Mouse (Mus musculus): ENCODE data around the gene Tshz2. TPM values are rescaled to one million over a fixed set of nuclear protein-coding genes. Genes with fewer than 3 reads are reported as not detected.

Gene Tshz2
- total RNA-seq, 2 experiments from 2014 or later: 17.8 to 18.3 TPM

- intact Hi-C loops (cut with DNase I; ENCODE audit: low total_unique reads): no loop called here
These were observed 390.9 kb downstream of the Tshz2 start for GRCm38 (mm10) chr2:170023741-170024140.

DNA sequence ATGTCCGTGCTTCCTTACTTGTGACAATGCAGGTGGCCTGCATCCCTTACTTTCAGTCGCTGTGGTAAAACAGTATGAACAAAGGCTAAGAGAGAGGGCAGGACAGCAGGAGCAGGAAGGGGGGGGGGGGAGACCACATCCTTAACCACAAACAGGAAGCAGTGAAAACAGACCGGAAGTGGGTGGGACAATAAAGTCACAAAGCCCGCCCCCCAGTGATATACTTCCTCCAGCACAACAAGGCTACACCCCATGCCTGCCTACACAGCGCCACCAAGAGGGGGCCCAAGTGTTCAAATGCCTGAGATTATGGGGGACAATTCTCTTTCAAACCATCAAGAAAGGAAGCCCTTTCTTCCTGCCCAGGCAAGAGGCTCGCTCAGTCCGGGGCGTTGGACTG is 392.1 kb downstream of the Tshz2 start:
- intact Hi-C loops (cut with DNase I; ENCODE audit: low total_unique reads): no loop called here
- no peak for DNase-seq

More at GRCm38 (mm10) chr2:170023741-170024140, 390.9 kb downstream of the Tshz2 start:
- no peak for DNase-seq

DNA sequence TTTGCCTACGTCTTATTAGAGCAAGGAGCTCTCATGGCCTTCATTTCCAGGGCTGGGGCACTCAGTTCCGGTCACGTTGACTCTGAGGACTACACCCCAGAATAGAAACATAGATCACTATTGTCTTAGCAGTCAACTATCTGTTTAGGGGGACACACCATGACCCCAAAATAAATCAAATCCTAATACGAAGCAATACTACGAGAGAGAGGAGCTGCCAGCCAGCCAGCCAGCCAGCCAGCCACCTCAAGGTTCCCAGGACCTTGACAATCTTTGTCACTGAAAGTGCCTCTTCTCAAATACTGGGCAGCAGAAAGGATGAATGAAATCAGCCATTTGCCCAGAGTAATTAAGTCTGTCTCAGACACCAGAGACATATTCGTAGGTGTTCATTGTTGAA is 393.1 kb downstream of the Tshz2 start:
- no peak for DNase-seq
- intact Hi-C loops (cut with DNase I; ENCODE audit: low total_unique reads): no loop called here

DNA sequence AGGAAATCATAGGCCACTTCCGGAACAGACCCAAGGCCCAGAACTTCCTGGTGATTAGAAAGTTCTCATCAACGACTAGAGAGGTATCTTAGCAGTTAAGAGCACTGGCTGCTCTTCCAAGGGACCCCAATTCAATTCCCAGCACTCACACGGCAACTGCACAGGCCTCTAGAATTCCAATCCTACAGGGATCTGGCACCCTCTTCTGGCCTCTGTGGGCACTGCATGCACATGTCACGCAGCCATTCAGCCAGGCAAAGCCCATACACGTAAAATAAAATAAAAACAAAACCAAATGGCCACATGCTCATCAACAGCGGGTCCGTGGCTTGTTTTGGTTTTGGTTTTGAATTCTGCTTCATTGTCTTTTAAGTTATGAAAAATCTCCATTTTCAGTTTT is 395.0 kb downstream of the Tshz2 start:
- DNase-seq: no peak
- intact Hi-C loops (cut with DNase I; ENCODE audit: low total_unique reads): no loop called here

GRCm38 (mm10) chr2:170028488-170029303 is 395.9 kb downstream of the Tshz2 start:
- intact Hi-C loops (cut with DNase I; ENCODE audit: low total_unique reads): no loop called here

DNA sequence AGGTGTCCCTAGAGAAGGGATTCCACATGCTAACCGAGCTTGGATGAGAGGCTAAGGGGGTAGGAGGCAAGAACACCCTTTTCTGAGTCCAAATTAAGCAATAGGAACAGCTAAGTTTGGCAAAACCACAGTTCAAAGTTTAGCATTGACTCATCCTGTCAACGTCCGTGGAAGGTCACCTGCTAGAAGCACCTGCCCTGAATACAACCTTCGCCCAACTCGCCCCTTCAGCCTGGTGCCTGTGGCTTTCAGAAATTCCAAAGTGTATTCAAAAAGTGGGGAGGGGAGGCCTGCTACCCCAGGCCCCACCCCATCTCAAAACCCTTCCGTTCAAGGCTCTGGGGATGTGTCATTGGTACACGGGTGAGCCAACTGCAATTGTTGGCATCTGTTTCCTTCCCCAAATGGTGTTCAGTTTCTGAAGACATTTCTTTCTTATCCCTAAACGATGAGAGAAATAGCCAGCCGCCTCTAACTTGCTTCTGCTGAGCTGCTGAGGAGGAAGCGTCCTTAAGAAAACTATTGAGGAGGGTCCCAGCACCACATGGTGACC is 396.6 kb downstream of the Tshz2 start:
- intact Hi-C loops (cut with DNase I; ENCODE audit: low total_unique reads): no loop called here

More at GRCm38 (mm10) chr2:170028488-170029303, 395.9 kb downstream of the Tshz2 start:
- DNase-seq: no peak

DNA sequence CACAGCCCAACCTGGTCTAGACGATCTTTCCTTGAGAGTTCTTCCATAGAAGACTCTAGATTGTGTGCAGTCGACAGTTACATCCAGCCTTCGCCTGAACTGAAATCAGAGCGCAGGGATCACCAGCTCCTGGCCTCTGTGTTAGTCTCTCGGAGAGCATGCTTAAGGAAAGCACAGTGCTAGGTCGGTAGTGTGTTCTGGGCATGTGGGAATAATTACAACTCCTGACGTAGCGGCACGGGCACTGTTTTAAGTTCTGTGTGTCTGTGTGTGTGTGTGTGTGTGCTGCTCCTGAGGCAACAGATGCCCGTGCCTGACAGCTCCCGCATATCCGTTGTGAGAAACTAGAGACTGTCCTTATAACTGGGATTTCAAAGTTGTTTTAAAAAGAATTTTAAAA is 398.4 kb downstream of the Tshz2 start:
- no peak for DNase-seq
- intact Hi-C loops (cut with DNase I; ENCODE audit: low total_unique reads): no loop called here

More for the DNA sequence above, 396.6 kb downstream of the Tshz2 start:
- DNase-seq: no peak

GRCm38 (mm10) chr2:170031872-170032271 is 399.1 kb downstream of the Tshz2 start:
- intact Hi-C loops (cut with DNase I; ENCODE audit: low total_unique reads): no loop called here
- no peak for DNase-seq

GRCm38 (mm10) chr2:170033219-170033618 is 400.4 kb downstream of the Tshz2 start:
- DNase-seq: peak; percentile 34
- intact Hi-C loops (cut with DNase I; ENCODE audit: low total_unique reads): no loop called here

DNA sequence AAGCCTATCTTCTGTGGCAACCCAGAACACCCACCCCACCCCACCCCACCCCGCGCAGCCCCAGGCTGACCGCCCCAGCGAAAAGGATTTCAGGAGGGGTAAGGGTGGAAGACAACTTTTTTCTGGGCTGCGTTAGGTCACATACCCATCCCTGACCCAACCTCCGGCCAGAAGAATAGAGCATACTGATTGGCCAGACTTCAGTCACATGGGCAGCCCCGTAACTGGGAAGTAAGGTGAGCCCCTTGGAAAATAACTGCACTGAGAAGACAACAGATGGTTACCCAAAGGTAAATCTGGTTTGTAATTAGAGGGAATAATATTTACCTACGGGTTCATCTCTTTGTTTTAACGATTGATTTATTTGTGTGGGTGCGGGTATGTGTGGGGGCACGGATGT is 402.0 kb downstream of the Tshz2 start:
- intact Hi-C loops (cut with DNase I; ENCODE audit: low total_unique reads): no loop called here
- DNase-seq: no peak

DNA sequence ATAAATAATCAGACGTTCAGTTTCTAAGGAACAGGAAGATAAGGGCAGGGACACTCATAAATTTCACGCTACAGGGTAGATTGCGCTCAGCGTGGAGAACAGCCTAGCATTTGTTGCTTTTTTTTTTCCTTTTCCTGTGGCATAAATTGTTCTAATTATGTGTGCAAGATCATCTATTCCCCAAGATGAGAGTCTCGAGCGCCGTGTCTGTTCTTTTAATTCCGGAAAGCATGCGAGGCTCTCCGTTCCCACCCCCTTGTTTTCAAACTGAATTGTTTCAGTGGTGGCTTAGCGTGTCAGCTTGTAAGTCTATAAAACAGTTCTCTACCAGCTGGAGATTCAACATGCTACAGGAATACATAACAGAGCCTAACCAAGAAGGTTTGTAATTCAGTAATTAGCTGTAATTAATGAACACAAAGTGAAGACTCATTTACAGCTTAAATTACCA is 404.0 kb downstream of the Tshz2 start:
- no peak for DNase-seq
- intact Hi-C loops (cut with DNase I; ENCODE audit: low total_unique reads): no loop called here

DNA sequence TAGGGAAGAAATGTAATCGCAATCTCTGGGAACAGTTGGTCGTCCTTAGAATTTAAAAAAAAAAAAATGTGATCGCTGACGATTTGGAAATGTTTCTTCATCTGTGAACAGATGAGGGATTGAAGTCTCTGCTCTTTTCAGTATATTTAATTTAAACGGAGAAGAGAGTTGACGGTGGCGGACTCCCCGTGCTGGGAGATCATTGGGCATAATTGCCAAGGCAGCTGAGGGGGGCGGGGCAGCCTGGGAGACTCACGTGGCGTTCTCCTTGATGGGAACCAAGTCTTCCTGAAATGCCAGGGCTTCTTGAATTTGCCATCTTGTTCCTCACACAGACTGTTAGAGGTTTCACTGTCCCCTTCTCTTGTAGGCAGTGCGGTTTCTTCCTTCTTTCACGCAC is 404.5 kb downstream of the Tshz2 start:
- no peak for DNase-seq
- intact Hi-C loops (cut with DNase I; ENCODE audit: low total_unique reads): no loop called here

DNA sequence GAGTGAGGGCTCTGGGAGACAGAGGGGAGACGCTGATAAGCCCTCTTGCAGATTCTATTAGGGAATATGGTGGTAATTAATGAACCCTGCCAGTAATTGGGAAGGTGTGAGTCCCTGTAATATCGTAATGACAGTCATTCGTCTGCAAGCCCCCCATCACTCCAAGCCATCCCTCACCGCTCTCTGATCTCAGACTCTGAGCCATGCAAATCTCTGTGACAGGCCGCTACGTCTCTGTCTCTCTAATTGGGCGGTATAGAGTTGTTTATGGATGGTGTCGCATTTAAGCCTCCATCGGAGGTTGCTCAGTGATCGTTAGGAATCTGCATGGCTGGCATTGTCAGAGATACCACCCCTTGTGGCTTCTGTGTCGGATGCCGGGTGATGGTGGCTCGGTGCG is 407.0 kb downstream of the Tshz2 start:
- no peak for DNase-seq
- intact Hi-C loops (cut with DNase I; ENCODE audit: low total_unique reads): no loop called here

DNA sequence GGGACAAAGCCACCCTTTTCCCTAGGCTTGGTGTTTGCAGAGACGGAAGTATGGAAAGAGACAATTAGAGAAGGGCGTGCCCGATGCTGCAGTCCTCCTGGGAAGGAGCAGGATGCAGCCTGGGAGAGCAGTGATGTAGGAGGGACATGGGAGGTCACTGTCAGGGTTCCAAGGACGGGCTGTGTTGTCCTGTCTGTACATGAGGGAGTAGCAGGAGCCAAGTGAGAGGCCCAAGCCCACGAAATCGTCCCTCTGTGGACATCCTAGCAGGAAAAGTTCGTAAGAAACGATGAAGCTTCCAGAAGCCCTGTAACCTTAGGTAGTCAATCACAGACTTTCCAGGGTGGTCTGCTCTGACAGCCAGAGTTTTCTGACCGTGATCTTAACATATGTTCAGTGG is 408.3 kb downstream of the Tshz2 start:
- intact Hi-C loops (cut with DNase I; ENCODE audit: low total_unique reads): no loop called here
- DNase-seq: peak; percentile 83

DNA sequence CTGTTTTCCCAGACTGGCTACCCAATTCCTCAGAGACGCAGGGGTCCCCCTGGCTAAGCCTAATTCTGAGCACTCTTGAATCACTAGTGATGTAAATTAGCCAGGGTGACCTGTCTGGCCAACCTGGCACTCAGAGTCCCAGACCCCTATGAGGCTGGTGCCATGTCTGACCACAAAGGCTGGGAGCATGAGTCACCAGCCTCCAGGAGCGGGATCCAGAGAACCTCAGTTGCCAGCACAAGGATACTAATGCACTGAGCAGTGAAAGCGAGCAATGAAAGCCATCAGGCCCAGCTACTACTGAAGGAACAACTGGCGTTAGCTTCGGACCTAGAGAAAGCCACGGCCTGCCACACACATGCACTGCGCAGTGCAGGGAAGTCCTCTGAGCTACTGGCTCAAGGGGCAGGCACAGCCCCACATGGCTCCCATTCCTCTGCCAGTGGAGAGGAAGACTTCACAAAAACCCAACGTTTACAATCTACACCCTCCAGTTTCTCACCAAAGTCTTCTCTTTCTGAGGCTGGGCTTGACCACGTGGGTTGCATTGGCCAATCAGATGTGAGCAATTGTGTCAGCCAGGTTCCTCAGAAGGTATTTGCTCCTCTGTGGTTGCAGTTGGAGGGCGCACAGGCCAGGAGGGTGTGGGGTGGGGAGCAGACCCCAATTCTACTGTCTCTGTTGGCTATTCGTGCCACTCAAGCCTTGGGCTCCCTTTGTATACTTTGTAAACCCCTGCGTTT is 409.8 kb downstream of the Tshz2 start:
- intact Hi-C loops (cut with DNase I; ENCODE audit: low total_unique reads): no loop called here
- DNase-seq: no peak

- intact Hi-C loops (cut with DNase I; ENCODE audit: low total_unique reads): no loop called here
These were observed 410.5 kb downstream of the Tshz2 start for GRCm38 (mm10) chr2:170043290-170043689.

GRCm38 (mm10) chr2:170045896-170046295 is 413.1 kb downstream of the Tshz2 start:
- intact Hi-C loops (cut with DNase I; ENCODE audit: low total_unique reads): no loop called here
- DNase-seq: no peak

More at GRCm38 (mm10) chr2:170043290-170043689, 410.5 kb downstream of the Tshz2 start:
- DNase-seq: no peak

DNA sequence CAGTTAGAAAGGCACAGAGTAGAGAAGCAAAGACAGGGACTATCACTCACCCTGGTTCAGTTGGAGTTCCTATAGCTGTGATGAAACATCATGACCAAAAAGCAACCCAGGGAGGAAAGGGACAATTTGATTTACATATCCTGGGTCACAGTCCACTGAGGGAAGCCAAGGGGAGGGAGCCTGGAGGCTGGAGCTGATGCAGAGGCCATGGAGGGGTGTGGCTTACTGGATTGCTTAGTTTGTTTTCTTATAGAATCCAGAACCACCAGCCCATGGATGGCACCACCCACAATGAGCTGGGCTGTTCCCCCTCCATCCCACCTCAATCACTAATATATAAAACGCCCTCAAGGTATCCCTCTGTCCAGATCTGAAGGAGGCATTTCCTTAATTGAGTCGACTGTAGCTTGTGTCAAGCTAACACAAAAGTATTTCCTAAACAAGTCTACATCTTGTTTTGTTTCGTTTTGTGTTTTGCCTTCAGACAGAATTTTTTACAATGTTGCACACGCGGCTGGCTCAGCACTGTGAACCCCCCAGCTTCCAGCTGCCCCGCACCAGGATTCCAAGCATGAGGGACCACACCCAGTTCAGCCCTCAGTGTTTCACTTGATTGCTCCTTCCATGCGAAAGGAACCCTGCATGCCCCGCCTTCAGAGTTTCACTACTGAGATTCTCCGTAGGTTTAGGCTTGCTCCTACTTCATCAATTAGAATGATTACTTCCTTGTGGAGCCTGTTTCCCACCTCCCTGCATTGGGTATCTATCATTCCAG is 413.7 kb downstream of the Tshz2 start:
- intact Hi-C loops (cut with DNase I; ENCODE audit: low total_unique reads): no loop called here
- DNase-seq: no peak

- intact Hi-C loops (cut with DNase I; ENCODE audit: low total_unique reads): no loop called here
- no peak for DNase-seq
These were observed 416.0 kb downstream of the Tshz2 start for GRCm38 (mm10) chr2:170048831-170049230.

DNA sequence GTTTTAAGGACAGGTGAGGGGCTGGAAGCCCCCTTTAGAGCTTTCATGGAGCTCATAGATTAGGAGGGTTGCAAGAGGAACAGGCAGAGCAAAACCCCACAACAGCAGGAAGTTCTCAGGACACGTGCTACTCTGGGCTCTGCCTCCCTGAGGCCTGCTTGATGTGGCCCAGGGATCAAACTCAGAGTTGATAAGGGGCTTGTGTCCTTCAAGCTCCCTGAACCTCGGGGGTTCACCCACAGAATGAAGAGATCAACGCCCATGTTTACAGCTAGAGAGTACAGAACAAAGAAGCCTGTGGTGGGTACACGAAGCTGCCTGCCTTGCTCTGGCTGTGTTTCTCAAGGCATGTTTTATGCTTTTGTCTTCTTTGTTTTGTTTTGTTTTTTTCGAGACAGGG is 417.8 kb downstream of the Tshz2 start:
- no peak for DNase-seq
- intact Hi-C loops (cut with DNase I; ENCODE audit: low total_unique reads): no loop called here
